Mouse (Mus musculus): ENCODE data around the gene Cog2. TPM values are rescaled to one million over a fixed set of nuclear protein-coding genes. Genes with fewer than 3 reads are reported as not detected.

Gene Cog2
- polyA plus RNA-seq, 1 experiment from 2014 or later = 36.9 TPM

DNA sequence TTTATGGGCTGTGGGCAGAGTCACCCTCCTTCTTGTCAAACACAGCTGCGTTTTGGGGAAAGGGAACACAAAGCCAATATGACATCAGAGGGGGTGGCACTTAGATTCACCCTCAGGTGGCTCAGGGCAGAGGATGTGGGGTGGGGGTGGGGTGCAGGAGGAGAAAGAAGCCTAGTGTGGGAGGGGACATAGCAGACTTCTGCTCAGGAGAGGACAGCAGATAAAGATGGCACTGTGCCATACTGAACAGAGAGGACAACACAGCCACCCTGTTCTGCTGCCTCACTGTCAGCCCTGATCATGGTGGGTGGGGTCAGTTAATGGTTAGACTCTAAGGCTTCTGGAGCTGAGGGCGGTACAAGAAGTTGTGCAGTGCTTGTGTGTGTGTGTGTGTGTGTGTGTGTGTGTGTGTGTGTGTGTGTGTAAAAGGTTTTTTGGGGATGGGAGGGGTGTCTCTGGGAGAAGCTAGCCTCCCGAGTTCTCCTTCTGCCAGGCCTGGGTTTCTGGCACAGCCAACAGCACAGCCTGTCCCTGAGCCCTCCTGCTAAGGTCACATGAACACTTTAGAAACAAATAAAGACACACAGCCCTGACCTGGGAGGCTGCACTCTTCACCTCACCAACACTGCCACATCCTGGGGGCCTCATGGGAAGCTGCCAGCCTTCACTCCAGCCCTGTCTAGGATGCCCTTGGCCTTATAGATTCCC, 65.3 kb downstream of the Cog2 start:
- Histone ChIP-seq H3K9ac (no peak overlapping the region), H3K27ac (ENCODE audit: low read depth) (0 out of 2 replicates have a peak overlapping the region, but pooled peaks have one; percentile 50), H3K27me3 (ENCODE audit: insufficient read depth, low read length) (no peaks in the 10 kb centered on the region), H3K4me1 (ENCODE audit: insufficient read depth) (peaks cover 4% of the 10 kb centered on the region; the same call in 1 of the 2 replicates), H3K4me3 (ENCODE audit: low read depth, low read length) (no peak overlapping the region), H3K4me2 (no peak overlapping the region), H3K36me3 (ENCODE audit: insufficient read depth) (no peaks in the 10 kb centered on the region), H3K9me3 (ENCODE audit: low read depth, low read length) (no peaks in the 10 kb centered on the region)
- ATAC-seq (ENCODE audit: insufficient read depth) = peak; percentile 73
- DNase-seq = peak; percentile 47
- TF ChIP-seq CTCF (IDR thresholded peaks at IDR 0.05; ENCODE audit: low read depth) = no peak
- WGBS = 22% methylated on average over 3 of the region's 3 CpGs

DNA sequence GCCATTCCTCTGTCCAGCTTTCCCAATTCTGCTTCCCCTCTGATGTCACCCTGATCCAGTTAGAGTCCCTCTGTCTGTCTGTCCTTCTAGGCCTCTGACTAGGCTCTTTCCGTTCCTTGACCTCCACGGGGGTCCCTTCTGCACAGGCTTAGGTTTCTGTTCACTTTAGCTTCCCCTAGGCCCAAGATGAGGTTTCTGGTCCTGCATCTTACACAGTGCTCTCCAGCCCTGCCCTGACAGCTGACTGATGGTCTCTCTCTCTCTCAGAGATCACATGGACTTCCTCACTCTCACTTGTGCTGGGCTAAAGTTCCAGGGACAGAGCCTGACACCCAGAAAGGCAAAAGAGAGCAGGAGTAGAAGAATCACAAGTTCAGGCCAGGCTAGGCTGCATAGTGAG, 66.0 kb downstream of the Cog2 start:
- no peak for TF ChIP-seq CTCF (IDR thresholded peaks at IDR 0.05; ENCODE audit: low read depth)
- DNase-seq = no peak
- Histone ChIP-seq H3K9me3 (ENCODE audit: low read depth, low read length) (no peaks in the 10 kb centered on the region), H3K4me3 (ENCODE audit: low read depth, low read length) (no peak overlapping the region), H3K27me3 (ENCODE audit: insufficient read depth, low read length) (no peaks in the 10 kb centered on the region), H3K36me3 (ENCODE audit: insufficient read depth) (no peaks in the 10 kb centered on the region), H3K9ac (no peak overlapping the region), H3K4me2 (no peak overlapping the region), H3K4me1 (ENCODE audit: insufficient read depth) (peaks cover 4% of the 10 kb centered on the region; the same call in 1 of the 2 replicates), H3K27ac (ENCODE audit: low read depth) (0 out of 2 replicates have a peak overlapping the region, but pooled peaks have one; percentile 13)
- WGBS = 83% methylated on average over 2 of the region's 2 CpGs
- ATAC-seq (ENCODE audit: insufficient read depth) = no peak

DNA sequence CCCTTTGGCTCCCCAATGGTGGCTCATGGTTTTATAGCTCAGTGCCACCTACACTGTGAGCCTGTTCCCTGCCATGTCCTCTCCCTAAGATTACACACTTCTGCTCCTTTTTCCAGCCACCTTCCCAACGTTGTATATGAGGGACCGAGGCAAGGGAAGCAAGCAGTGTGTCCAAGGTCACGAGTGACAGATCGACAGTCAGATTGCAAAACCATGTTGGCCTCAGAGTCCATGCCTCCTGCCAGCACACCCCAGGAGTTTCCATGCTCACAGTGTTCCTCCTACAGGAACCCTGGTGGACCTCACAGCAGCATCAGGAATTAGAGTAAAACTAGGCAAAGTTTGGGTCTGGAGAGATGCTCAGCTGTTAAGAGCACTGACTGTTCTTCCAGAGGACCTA, 68.8 kb downstream of the Cog2 start:
- no peak overlapping the region for H3K27ac ChIP-seq (ENCODE audit: low read depth)
- WGBS = 69% methylated on average over 4 of the region's 4 CpGs
- no peak overlapping the region for H3K4me3 ChIP-seq (ENCODE audit: low read depth, low read length)
- H3K9ac ChIP-seq = no peak overlapping the region
- no peak for TF ChIP-seq CTCF (IDR thresholded peaks at IDR 0.05; ENCODE audit: low read depth)
- no peak for ATAC-seq (ENCODE audit: insufficient read depth)
- no peaks in the 10 kb centered on the region for H3K27me3 ChIP-seq (ENCODE audit: insufficient read depth, low read length)
- no peaks in the 10 kb centered on the region for H3K36me3 ChIP-seq (ENCODE audit: insufficient read depth)
- H3K4me2 ChIP-seq = no peak overlapping the region
- H3K9me3 ChIP-seq (ENCODE audit: low read depth, low read length) = no peaks in the 10 kb centered on the region
- no peak for DNase-seq
- H3K4me1 ChIP-seq (ENCODE audit: insufficient read depth) = peaks cover 4% of the 10 kb centered on the region; the same call in 1 of the 2 replicates

Other genes with a start within 250 kb of the Cog2 start
- 2.2 and 2.5 TPM in 2 replicates for gene Pgbd5, start 81.1 kb upstream of the Cog2 start, polyA plus RNA-seq (2014; fragmentation: Nextera tagmentation; extraction: Ambion mirVana)
- 3.1 and 3.6 TPM in 2 replicates for gene Agt, start 48.9 kb downstream of the Cog2 start, polyA plus RNA-seq (2014; fragmentation: Nextera tagmentation; extraction: Ambion mirVana)
- gene Capn9, start 55.3 kb downstream of the Cog2 start, polyA plus RNA-seq (2014; fragmentation: Nextera tagmentation; extraction: Ambion mirVana) = 0.45 and 0.60 TPM in 2 replicates
- 45.6 and 46.0 TPM in 2 replicates for gene 2310022B05Rik, start 142.6 kb downstream of the Cog2 start, polyA plus RNA-seq (2014; fragmentation: Nextera tagmentation; extraction: Ambion mirVana)
- gene Ttc13, start 201.2 kb downstream of the Cog2 start, polyA plus RNA-seq (2014; fragmentation: Nextera tagmentation; extraction: Ambion mirVana) = 52.5 and 54.7 TPM in 2 replicates
- gene Arv1, start 201.4 kb downstream of the Cog2 start, polyA plus RNA-seq (2014; fragmentation: Nextera tagmentation; extraction: Ambion mirVana) = 26.4 and 27.2 TPM in 2 replicates
- 16.8 and 20.5 TPM in 2 replicates for gene Fam89a, start 231.1 kb downstream of the Cog2 start, polyA plus RNA-seq (2014; fragmentation: Nextera tagmentation; extraction: Ambion mirVana)

Data from lung, embryonic 14.5 days (tissue).